Mouse (Mus musculus) limb, embryonic 11.5 days (tissue): Measurements from ENCODE around the gene Pet100. TPM values are rescaled to one million over a fixed set of nuclear protein-coding genes. Genes with fewer than 3 reads are reported as not detected.
"Not testable (repeated sequence)": the region's sequence is repeated elsewhere in the genome, so short reads cannot be mapped to it uniquely, and the experiment has no call there.

ENCODE experiments used
- ATAC-seq: fragments of 200-750 bp; cut with Nextera tagmentation; 2 replicates; pipeline ENCODE4 v1.8.0; 2017; ENCODE audit warnings: low read depth; ENCODE audit not compliant: insufficient number of reproducible peaks, low FRiP score, low TSS enrichment
- DNase-seq: peaks from one replicate; pipeline ENCODE4 v3.0.0-alpha.2; 2015; ENCODE audit warnings: low spot score
- H3K27ac ChIP-seq: fragments of 300-500 bp; sonication (generic); replicated peaks from 2 replicates; pipeline ENCODE4 v1.5.1; 2014; ENCODE audit warnings: low read depth, mild to moderate bottlenecking, low read length
- H3K27me3 ChIP-seq: fragments of 300-500 bp; sonication (generic); 2 replicates; pipeline ENCODE4 v1.6.1; 2014; ENCODE audit warnings: mild to moderate bottlenecking, low read length, mixed read lengths; ENCODE audit not compliant: control insufficient read depth, insufficient read depth
- H3K36me3 ChIP-seq: fragments of 300-500 bp; sonication (generic); 2 replicates; pipeline ENCODE4 v1.6.1; 2014; ENCODE audit warnings: mild to moderate bottlenecking, low read length, moderate library complexity, mixed read lengths; ENCODE audit not compliant: control insufficient read depth, insufficient read depth
- H3K4me1 ChIP-seq: fragments of 300-500 bp; sonication (generic); 2 replicates; pipeline ENCODE4 v1.6.1; 2014; ENCODE audit warnings: low read length, mixed read lengths; ENCODE audit not compliant: control insufficient read depth, insufficient read depth
- H3K4me2 ChIP-seq: fragments of 300-500 bp; sonication (generic); 2 replicates; pipeline ENCODE4 v1.6.1; 2014; ENCODE audit warnings: low read depth, mild to moderate bottlenecking, moderate library complexity; ENCODE audit not compliant: severe bottlenecking
- H3K4me3 ChIP-seq: fragments of 300-500 bp; sonication (generic); 2 replicates; pipeline ENCODE4 v1.5.1; 2014; ENCODE audit warnings: low read depth, low read length
- H3K9ac ChIP-seq: fragments of 300-500 bp; sonication (generic); 2 replicates; pipeline ENCODE4 v1.6.1; 2014; ENCODE audit warnings: mild to moderate bottlenecking, low read length
- H3K9me3 ChIP-seq: fragments of 300-500 bp; sonication (generic); 2 replicates; pipeline ENCODE4 v1.6.1; 2016; ENCODE audit warnings: low read length; ENCODE audit not compliant: control insufficient read depth
- WGBS: fragments of 180-500 bp; shearing (Covaris S2); extraction: QIAGEN DNeasy Blood & Tissue Kit; methylation state at CpG from one replicate; pipeline ENCODE4 v1.1.7; 2014; 5-methylcytosine and 5-hydroxymethylcytosine counted together
- polyA plus RNA-seq: library from polyadenylated mRNA; unstranded; fragments of >200 nt; fragmentation: Nextera tagmentation; extraction: Ambion mirVana; gene quantifications from 2 replicates; pipeline ENCODE4 v1.2.1, GENCODE M21; 2014

The Pet100 gene
- 106 and 107 TPM in 2 replicates for polyA plus RNA-seq

DNA sequence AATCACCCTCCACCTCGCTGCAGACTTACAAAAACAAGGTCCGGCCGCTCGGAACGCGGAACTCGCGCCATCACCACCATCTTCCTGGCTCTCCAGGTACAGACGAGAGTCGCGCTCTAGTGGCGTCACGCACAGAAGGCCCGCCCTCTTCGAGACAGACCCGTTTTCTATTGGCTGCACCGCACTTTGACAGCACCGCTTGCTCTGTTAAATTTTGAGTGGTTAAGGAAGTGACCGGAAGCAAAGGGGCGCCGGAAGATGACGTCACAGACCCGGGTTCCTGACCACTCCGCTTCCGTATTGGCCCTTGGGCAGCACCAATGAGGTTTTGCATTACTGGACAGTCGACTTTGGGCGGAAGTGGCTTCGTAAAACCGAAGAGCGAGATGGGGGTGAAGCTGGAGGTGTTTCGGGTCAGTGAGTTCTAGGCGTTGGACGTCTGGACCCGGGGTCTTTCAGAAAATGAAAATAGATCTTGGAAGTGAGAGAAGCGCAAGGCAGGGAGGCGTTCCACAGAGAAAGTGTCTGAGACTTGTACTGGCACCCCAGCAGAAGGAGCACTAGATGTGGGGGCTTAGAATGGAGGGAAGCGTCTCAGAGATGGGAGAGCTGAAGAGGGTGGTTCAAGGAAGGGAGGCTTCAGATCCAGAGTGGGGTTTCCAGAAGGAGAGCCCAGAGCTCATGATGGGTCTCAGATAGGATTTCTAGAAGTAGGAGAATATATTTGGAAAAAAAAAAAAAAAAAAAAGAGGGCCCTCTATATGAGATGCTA, at the start of gene Pet100, which contains the start of gene Xab2:
Gene Pet100, plus strand, starts transcription at position 350 of the 772 bp plus-strand sequence.
Gene Xab2, minus strand, starts transcription at position 118 of the 772 bp plus-strand sequence.
- Histone ChIP-seq H3K36me3 (peaks cover 11% of the 10 kb centered on the region; the same call in 1 of the 2 replicates), H3K9ac (peak within 1 kb of the TSS; percentile 64), H3K27me3 (no peaks in the 10 kb centered on the region), H3K9me3 (no peaks in the 10 kb centered on the region), H3K4me2 (peak within 1 kb of the TSS; percentile 71), H3K4me1 (peaks cover 7% of the 10 kb centered on the region; the same call in 1 of the 2 replicates), H3K4me3 (peak within 1 kb of the TSS; percentile 83), H3K27ac (no peak within 1 kb of the TSS)
- peak; percentile 98 for ATAC-seq
- DNase-seq, result peak; percentile 100
- WGBS, result under 1% methylated on average over 37 of the region's 37 CpGs

DNA sequence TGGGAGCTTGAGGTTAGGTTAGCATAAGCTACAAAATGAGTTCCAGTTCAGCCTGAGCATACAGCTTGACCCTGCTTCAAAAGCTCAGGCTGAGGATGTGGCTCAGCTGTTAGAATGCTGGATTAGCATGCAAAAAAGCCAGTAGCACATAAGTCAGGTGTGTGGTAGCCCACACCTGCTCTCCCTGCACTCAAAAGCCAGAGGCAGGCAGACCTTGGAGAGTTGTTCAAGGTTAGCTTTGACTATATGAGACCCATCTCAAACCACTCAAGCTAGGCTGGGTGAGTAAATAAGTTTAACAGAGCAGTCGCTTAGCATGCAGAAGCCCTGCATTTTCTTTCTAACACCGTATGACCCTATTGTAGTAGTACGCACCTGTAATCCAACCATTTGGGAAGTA, 46.8 kb upstream of the Pet100 start:
- Histone ChIP-seq H3K4me1 (no peaks in the 10 kb centered on the region), H3K27ac (no peak overlapping the region), H3K27me3 (no peaks in the 10 kb centered on the region), H3K36me3 (no peaks in the 10 kb centered on the region), H3K4me2 (no peak overlapping the region), H3K9me3 (no peaks in the 10 kb centered on the region), H3K9ac (no peak overlapping the region), H3K4me3 (no peak overlapping the region)
- no peak for DNase-seq
- ATAC-seq, result no peak
- WGBS, result 93% methylated on average over 3 of the region's 3 CpGs

DNA sequence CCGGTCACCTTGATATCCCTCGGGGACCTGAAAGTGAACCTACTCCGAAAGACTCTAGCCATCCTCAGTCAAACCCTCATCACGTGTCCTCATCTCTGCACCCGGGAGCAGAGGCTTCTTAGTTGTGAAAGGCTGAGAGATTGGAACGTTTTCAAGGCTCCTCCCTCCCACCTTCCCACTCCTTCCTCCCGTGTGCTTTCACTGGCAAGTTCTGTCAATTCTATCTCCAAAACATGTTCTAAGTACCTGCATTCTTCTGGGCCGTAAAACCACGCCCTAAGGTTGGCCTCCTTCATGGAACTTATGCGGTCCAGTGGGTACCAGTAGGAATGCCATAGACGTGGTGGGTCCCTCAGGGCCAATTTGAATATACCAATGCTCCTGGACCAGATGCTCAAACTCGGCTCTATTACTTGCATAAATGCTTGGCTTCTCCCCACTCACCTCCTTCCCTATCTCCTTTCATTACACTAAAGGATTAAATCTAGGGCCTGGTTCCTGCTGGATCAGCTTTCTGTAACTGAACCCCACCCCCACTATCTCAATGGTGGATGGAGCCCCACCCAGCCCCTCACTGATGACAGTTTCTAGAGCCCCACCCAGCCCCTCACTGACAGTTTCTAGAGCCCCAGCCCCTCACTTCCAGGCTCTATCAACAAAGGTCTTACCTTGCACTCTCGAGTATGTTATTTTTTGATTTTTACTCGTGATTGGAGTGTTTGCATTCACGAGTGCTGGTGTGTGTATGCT, 45.0 kb upstream of the Pet100 start:
- WGBS, result 80% methylated on average over 15 of the region's 15 CpGs
- Histone ChIP-seq H3K9ac (no peak overlapping the region), H3K36me3 (no peaks in the 10 kb centered on the region), H3K4me3 (no peak overlapping the region), H3K4me2 (no peak overlapping the region), H3K9me3 (no peaks in the 10 kb centered on the region), H3K27ac (no peak overlapping the region), H3K27me3 (no peaks in the 10 kb centered on the region), H3K4me1 (no peaks in the 10 kb centered on the region)
- no peak for ATAC-seq
- no peak for DNase-seq

DNA sequence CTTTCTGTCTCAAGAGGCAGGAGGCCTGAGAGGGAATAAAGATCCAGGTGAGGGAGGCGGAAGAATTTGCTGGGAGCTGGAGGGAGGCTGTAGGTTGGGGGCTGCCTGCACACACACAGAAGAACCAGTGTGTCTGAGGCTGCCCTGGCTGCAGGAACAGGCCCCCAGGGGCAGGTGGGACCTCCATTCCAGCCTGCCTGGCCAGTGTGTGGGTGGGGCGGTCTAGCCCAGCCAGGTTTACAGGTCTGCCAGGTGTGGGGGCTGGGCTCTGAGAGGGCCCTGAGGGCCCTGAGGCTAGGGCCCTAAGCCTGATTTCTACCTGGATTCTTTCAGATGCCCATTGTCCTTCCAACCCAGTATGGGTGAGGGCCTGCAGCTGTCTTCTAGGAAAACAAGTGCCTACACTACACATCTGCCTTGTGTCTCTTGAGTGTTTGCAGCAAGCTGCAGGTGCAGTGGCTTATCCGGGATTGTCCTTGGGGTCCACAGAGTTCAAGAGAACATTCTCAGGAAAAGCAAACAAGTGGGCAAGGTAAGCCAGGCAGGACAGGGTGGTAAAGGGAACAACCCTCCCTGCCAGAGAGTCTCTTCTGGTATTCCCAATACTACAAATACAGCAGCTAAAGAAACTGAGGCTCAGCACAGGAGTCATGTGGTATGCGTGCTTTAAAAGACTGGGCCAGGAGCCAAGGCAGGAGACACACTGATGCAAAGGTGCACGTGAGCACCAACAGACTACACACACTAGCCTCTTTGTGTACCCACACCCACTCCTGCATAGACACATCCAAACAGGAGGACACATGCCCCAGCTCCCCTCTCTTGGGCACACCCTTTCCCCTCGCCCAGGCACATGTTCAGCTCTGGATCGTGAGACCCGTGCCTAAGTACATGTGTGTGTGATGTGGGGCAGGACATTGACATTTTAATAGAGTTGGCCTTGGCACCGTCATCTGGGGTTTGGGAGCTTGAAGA, 41.7 kb upstream of the Pet100 start:
- Histone ChIP-seq H3K36me3 (no peaks in the 10 kb centered on the region), H3K4me2 (no peak overlapping the region)
- 81% methylated on average over 9 of the region's 9 CpGs for WGBS

DNA sequence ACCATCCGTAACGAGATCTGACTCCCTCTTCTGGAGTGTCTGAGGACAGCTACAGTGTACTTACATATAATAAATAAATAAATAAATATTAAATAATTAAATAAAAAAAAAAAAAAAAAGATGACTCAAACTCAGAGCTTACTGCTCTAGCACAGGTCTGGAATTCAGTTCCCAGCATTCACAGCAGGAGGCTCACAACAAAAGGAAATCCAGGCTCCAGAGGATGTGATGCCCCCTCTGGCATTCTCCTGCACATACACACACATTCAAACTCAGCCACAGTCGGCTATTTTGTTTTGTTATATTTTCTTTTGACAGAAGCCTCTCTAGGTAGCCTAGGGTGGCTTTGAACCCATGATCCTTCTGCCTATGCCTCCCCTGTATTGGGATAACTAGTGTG, 39.4 kb upstream of the Pet100 start:
- H3K9ac ChIP-seq, H3K4me2 ChIP-seq, ATAC-seq, H3K9me3 ChIP-seq, H3K4me1 ChIP-seq, H3K36me3 ChIP-seq, H3K4me3 ChIP-seq, H3K27ac ChIP-seq, DNase-seq, H3K27me3 ChIP-seq: not testable (repeated sequence)
- WGBS, result 88% methylated on average over 1 of the region's 3 CpGs

More for the DNA sequence above, 41.7 kb upstream of the Pet100 start:
- no peaks in the 10 kb centered on the region for H3K27me3 ChIP-seq
- ATAC-seq (no peak), DNase-seq (no peak)
- no peaks in the 10 kb centered on the region for H3K9me3 ChIP-seq
- no peak overlapping the region for H3K4me3 ChIP-seq
- no peak overlapping the region for H3K27ac ChIP-seq
- no peaks in the 10 kb centered on the region for H3K4me1 ChIP-seq
- H3K9ac ChIP-seq, result no peak overlapping the region

DNA sequence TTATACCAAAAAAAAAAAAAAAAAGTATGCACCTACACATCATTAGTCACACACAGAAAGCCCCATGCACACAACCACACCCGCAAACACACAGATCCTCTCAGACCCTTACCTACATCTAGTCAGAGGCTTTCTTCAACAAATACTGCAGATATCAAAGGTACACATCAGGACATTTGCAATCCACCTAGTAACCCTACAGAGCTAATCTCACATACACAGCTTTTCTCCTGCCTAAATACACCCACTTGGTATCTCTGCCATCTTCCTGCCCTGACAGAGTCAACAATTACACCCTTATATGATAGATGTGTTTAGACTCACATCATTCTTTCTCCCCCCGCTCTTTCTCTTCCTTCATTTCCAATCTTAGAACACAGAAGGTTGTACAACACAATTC, 34.9 kb upstream of the Pet100 start:
- no peaks in the 10 kb centered on the region for H3K9me3 ChIP-seq
- H3K27ac ChIP-seq, result no peak overlapping the region
- no peak overlapping the region for H3K9ac ChIP-seq
- no peak for ATAC-seq
- no peaks in the 10 kb centered on the region; the same call in 1 of the 2 replicates for H3K27me3 ChIP-seq
- 91% methylated on average over 2 of the region's 2 CpGs for WGBS
- H3K36me3 ChIP-seq, result no peaks in the 10 kb centered on the region
- no peak overlapping the region for H3K4me3 ChIP-seq
- H3K4me2 ChIP-seq, result no peak overlapping the region
- no peak for DNase-seq
- peaks cover 2% of the 10 kb centered on the region; the same call in 1 of the 2 replicates for H3K4me1 ChIP-seq

DNA sequence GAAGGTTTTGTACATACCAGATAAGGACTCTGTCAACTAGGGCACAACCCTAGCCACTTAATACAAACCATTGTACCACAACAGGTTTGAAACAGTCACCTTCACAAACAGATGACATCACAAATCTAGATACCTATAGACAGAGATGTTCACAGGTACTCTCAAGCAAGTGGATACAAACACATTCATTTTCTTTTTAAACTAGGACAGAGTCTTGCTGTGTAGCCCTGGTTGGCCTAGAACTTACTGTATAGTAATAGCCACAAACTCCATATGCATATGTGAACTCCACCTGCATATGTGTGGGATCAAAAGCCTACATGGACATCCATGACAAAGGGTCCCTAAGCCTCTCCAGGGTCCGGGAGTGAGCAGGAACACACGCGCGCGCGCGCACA, 34.4 kb upstream of the Pet100 start, which contains the start of gene Camsap3:
Gene Camsap3, plus strand, starts transcription at position 301 of the 398 bp plus-strand sequence.
- no peak for ATAC-seq
- H3K27ac ChIP-seq, result 0 out of 2 replicates have a peak within 1 kb of the TSS, but pooled peaks have one; percentile 21

More for the DNA sequence above, 34.4 kb upstream of the Pet100 start, which contains the start of gene Camsap3:
- Histone ChIP-seq H3K4me1 (peaks cover 2% of the 10 kb centered on the region; the same call in 1 of the 2 replicates), H3K27me3 (no peaks in the 10 kb centered on the region; the same call in 1 of the 2 replicates), H3K4me3 (peak within 1 kb of the TSS; percentile 74), H3K9ac (peak within 1 kb of the TSS; percentile 67), H3K36me3 (no peaks in the 10 kb centered on the region), H3K9me3 (no peaks in the 10 kb centered on the region), H3K4me2 (peak within 1 kb of the TSS; percentile 95)
- WGBS, result 9% methylated on average over 7 of the region's 7 CpGs
- DNase-seq, result no peak
